In genomic region chr10:25128455-25128863, GRCm38 (mm10) we compare ENCODE assay signal across 12 mouse cellular contexts.
DNase-seq lines count a peak whose midpoint lies in the region; ATAC-seq and TF ChIP-seq lines count a peak whose summit lies in the region.
"Had no signal": no experiment of that assay in that cellular context is flagged by ENCODE, and none has a peak within 500 bp of the region (broad histone marks: within the 10 kb centered on the region; RNA-seq: fewer than 3 reads in every experiment).

No protein-coding gene starts in this region.

- no peaks in the 10 kb centered on the region for H3K36me3 ChIP-seq in stomach, postnatal 0 days (ENCODE audit: control insufficient read depth, insufficient read depth, low read length)
- H3K36me3 ChIP-seq: heart, embryonic 15.5 days; liver, embryonic 12.5 days had no signal

- ATAC-seq in stomach, postnatal 0 days (ENCODE audit: low FRiP score, low TSS enrichment) = peak; percentile 83
- ATAC-seq in erythroblast, adult 5-6 weeks (replicated peaks; ENCODE audit: low FRiP score, poor library complexity, severe bottlenecking) = no peak
- ATAC-seq: liver, embryonic 12.5 days had no signal

- TF ChIP-seq CTCF in lung, adult 2 months (IDR thresholded peaks at IDR 0.05; ENCODE audit: insufficient read depth, low read length) = no peak
- no peak for TF ChIP-seq CTCF in stomach, postnatal 0 days (IDR thresholded peaks at IDR 0.05; ENCODE audit: low read depth)

- H3K27ac ChIP-seq in stomach, postnatal 0 days (replicated peaks) = no peak overlapping the region
- H3K27ac ChIP-seq: heart, embryonic 15.5 days; liver, embryonic 12.5 days had no signal

- H3K4me3 ChIP-seq in lung, adult 2 months (replicated peaks; ENCODE audit: extremely low read depth, low read depth, low read length) = peak overlapping the region; percentile 41
- no peak overlapping the region for H3K4me3 ChIP-seq in stomach, postnatal 0 days (ENCODE audit: low read depth, low read length)
- H3K4me3 ChIP-seq: heart, embryonic 15.5 days; liver, embryonic 12.5 days had no signal

- no peak overlapping the region for H3K9ac ChIP-seq in stomach, postnatal 0 days (ENCODE audit: low read length)
- H3K9ac ChIP-seq: heart, embryonic 15.5 days; liver, embryonic 12.5 days had no signal

- WGBS in lung, adult 2 months = 41% methylated on average over 5 of the region's 5 CpGs
- WGBS in stomach, postnatal 0 days = 62% methylated on average over 5 of the region's 5 CpGs

- TF ChIP-seq POLR2A in lung, adult 2 months (IDR thresholded peaks at IDR 0.05; ENCODE audit: borderline replicate concordance, extremely low read depth, low read depth, low read length) = peak; percentile 29; the same call in 1 of the 2 replicates

- TF ChIP-seq EP300 in stomach, postnatal 0 days (optimal IDR thresholded peaks at IDR 0.05) = no peak

- peak; percentile 25 for DNase-seq in urinary bladder, postnatal 14 days (ENCODE audit: low spot score)
- DNase-seq in urinary bladder, postnatal 10 days (ENCODE audit: low spot score) = no peak
- peak; percentile 10 for DNase-seq in gastrocnemius, postnatal 10 days
- DNase-seq in lung, adult 2 months = peak; percentile 47
- no peak for DNase-seq in stomach, postnatal 0 days (ENCODE audit: low spot score)
- DNase-seq in ovary, adult 18-20 months (ENCODE audit: low spot score) = no peak
- no peak for DNase-seq in embryo, embryonic 10.5 days (ENCODE audit: low spot score)
- DNase-seq: right cerebral cortex, postnatal 4 days; thymus, postnatal 4 days had no signal

- H3K27me3 ChIP-seq in stomach, postnatal 0 days (ENCODE audit: control insufficient read depth, insufficient read depth, low read length) = no peaks in the 10 kb centered on the region
- H3K27me3 ChIP-seq: heart, embryonic 15.5 days; liver, embryonic 12.5 days had no signal

- H3K4me1 ChIP-seq in lung, adult 2 months (ENCODE audit: control insufficient read depth, insufficient read depth, low read length) = peaks cover 3% of the 10 kb centered on the region; the same call in 1 of the 2 replicates
- no peaks in the 10 kb centered on the region for H3K4me1 ChIP-seq in stomach, postnatal 0 days (replicated peaks; ENCODE audit: control insufficient read depth, insufficient read depth)
- H3K4me1 ChIP-seq: heart, embryonic 15.5 days had no signal

- H3K4me2 ChIP-seq in stomach, postnatal 0 days (replicated peaks; ENCODE audit: low read depth) = no peak overlapping the region
- H3K4me2 ChIP-seq: heart, embryonic 15.5 days; liver, embryonic 12.5 days had no signal

- no peaks in the 10 kb centered on the region for H3K9me3 ChIP-seq in stomach, postnatal 0 days (ENCODE audit: control insufficient read depth, low read length)
- H3K9me3 ChIP-seq: heart, embryonic 15.5 days; liver, embryonic 12.5 days had no signal

Comparison
In these comparisons a context has a peak if more than half of its experiments do, and no peak if none do; other contexts are left out.
1. DNase-seq: peak in urinary bladder, postnatal 14 days (single experiment), gastrocnemius, postnatal 10 days (single experiment) and lung, adult 2 months (single experiment); none in urinary bladder, postnatal 10 days (single experiment), stomach, postnatal 0 days (single experiment), ovary, adult 18-20 months (single experiment) and embryo, embryonic 10.5 days (single experiment).